Mouse (Mus musculus) T-helper 1 cell (primary cell): ENCODE data around the gene Etv6.

Experiments used
- in situ Hi-C: fragments of 300-600 bp; cut with MboI, MseI; formaldehyde crosslinking; loops from one replicate; pipeline ENCODE4 v1.15.1; 2025; ENCODE audit warnings: high pct_unique_total_duplicates

The Etv6 gene

DNA sequence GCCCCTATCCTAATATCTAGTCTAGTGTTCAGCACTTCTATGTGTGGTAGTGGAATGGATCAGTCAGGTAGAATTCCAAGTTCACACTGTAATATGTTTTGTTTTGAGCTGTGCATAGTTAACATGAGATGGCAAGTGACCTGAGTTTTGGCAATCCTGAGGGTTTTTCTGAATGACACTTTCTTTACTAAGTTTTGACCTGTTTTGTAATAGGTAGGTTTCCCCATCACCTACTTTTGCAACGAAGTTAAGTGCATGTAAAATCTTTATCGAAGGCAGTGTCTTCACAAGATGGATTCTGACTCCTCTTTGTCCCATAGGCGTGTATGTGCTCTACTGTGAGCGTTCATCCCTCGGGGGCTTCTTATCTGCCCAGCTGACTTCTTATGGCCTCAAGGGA is 74.7 kb downstream of the Etv6 start:
- in situ Hi-C loops = no loop called here

DNA sequence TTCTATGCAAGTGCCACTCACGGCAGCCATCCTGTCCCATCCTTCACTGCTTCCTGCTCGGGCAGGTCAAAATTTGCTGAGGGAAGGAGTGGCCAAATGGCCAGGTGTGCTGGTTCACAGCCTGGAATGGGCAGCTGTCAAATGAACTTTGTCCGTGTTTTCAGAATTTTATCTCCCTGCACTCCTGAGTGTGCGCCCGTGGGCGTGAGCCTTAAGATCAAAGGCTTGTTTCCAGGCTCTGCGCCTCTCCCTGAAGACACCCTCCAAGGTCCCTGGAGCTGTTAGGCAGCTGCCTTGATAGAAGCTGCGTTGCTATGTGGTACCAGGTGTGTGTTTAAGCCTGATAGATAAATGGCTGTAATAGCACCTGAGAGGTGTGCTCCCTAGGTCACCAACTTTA is 76.1 kb downstream of the Etv6 start:
- in situ Hi-C loops = no loop called here

DNA sequence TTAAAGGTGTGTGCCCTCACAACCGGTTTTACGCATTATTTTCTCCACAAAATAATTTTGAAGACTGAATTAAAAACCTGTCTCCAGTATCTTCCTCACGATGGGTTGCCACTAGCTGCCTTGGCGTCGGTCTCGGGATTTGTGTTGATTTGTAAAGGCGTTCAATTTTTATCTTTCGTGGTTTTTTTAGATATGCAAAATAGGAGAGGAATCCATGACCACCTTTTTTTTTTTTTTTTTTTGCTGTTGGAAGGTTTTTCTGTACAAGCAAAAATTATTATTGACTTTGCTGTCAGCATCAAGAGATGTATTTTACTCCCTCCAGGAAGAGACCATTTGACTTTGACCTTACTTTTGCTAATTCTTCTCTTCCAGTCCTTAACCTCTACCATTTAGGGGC is 77.3 kb downstream of the Etv6 start:
- in situ Hi-C loops = no loop called here

DNA sequence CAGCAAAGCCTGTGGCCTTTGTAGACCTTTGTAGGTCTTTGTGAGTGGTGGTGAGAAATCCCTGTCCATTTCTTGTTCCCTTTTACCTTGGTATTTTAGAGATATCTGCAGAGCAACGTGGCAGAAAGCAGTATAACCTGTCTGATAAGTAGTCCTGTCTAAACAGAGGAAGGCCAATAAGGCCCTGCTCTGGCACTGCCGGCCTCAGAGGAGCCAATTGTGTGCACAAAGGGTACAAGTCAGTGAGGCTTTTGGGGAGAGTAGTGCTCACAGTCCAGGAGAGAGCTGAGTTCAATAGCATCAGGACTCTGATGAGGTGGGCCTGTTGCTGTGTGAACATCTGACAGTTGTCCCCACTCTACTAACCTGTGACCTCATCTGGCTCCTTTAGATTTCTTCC is 77.7 kb downstream of the Etv6 start:
- in situ Hi-C loops = no loop called here

DNA sequence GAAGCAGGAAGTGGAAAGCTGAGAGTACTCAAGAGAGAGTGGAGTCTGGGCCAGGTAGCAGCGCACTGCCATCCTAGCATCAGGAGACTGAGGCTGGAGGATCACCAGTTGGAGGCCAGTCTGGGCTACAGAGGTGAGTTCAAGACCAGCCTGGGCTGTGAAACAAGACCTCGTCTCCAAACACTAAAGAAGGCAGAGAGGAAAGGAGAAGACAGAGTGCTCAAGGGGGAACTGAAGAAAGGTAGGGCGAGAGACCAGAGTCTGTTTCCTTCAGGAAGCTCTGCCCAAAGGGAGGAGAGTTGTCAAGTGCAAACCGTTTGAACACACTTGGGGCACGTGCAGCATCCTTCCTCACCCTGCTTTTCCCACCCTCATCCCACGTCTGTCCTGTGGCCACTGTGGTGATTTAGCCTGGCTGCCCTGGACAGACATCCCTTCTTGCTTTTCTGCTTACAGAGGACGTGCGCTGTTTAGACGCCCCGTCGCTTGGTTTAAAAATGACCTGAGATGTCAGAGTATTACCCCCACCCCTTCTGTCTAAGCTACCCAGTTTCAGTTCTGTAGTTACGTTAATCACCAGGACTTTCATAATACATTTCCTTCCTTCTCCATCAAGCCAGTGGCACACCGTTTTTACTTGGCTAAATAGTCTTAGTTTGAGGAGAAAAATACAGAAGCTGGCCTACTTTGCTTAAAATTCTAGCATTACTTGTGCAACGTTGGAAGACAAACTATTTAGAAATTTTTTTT is 79.9 kb downstream of the Etv6 start:
- in situ Hi-C loops = no loop called here

DNA sequence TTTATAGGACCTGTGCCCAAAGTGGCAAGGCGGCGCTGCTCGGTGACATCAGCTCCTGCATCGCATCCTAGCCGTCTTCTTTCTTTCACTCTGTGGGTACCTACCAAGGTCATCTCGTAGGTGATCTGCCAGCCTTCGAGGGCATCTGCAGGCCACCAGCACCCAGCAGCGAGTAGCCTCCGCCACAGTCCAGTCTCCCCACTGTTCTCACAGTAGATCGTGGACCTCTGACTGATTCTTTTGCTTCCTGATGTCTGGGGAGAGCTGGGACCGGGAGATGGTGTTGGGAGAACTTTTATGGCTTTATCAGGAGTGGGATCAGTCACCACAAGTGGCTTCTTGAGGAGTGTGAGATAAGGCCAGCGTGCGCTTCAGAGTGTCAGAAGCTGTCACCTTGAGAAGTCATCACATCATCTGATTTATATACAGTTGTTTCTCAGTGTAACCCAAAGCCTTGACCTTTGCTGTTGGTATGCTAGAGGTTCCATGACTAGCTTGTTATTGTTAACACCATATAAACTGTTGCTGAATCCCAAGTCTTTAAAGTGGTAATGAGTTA is 82.0 kb downstream of the Etv6 start:
- in situ Hi-C loops = no loop called here

DNA sequence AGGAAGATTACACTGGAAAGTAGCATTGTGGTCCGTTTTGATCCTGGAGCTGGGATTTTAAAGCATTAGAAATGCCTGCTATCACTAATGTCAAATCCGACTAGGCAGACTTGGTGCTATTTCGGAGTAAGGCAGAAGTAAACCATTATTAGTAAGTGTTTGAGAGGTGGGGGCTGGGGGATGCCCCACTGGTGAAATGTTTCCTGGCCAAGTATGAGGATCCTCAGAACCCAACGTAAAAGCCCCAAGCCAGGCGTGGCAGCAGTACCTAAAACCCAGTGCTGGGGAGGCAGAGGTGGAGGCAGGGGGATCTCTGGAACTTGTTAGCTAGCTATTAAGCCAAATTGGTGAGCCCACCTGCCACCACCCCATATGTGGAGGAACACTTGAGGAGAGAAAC is 83.0 kb downstream of the Etv6 start:
- in situ Hi-C loops = no loop called here

DNA sequence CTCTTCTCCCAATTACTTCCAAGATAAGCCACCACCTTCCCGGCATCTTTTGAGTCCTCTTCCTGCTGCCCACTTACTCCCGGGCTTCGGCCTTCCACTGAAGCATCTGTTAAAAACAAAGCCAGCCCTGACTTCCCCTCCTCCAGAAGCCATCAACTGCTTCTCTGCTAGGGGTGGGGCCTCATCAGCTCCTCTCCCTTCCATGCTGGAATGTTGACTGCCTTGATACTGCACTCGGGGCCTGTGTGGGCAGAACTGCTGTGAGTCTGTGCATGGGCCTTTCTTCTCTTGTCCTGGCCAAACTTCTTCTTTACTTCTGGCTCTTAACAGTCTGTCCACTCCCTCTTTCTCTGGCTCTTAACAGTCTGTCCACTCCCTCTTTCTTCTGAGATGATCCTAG is 83.6 kb downstream of the Etv6 start:
- in situ Hi-C loops = no loop called here

DNA sequence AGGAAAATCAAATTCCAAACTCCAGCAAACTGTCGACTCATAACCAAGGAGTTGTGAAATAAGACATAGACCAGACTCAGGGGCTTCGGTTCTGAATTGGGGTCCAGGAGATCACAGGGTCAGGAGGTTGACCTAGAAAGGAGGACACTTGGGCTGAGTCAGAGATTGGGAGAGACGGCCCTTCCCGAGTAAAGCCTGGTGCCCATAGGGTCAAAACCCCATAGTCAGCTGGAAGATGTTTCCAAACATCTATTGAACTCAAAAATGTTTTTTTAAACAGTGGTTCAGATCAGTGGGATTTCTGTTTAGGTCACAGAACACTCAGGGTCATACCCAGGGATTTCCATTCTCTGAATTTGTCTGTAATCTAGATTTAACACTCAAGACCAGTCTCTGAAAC is 84.7 kb downstream of the Etv6 start:
- in situ Hi-C loops = no loop called here

DNA sequence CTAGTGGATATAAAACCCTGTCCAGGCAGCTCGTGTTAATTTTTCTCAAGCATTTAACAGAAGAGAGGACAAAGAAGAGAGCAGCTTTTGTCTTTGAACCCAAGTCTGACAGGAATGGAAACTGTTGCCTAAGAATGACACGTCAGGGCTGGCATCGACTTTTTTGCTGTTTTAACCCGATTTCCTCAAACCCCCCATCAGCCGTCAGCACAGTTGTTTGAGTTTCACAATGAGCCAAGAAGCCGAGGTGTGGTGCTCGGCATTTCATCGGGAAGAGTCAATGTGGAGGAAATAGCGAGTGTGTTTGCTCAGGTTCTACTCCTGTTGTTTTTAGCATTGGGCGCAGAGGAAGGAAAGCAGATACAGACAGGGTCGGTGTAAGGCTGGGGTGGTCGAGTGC is 85.2 kb downstream of the Etv6 start:
- in situ Hi-C loops = no loop called here

DNA sequence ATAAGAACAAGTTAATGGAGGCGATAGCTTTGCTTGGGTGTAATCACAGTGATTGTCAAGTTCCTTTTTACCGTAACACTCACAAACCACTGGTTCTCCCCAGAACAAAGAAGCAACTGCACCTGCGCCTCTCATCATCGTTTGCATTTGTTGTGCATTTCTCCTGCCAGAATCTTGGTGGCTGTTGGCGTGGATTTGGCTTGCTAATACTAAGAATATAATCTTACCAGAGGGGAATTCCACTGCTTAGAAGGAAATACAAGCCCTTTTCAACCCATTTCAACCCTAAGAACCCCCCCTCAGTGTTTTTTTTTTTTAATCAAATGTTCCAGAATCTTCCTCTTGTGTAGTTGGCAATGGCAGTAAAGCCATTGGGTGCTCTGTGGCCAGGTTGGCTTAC is 87.4 kb downstream of the Etv6 start:
- in situ Hi-C loops = no loop called here

DNA sequence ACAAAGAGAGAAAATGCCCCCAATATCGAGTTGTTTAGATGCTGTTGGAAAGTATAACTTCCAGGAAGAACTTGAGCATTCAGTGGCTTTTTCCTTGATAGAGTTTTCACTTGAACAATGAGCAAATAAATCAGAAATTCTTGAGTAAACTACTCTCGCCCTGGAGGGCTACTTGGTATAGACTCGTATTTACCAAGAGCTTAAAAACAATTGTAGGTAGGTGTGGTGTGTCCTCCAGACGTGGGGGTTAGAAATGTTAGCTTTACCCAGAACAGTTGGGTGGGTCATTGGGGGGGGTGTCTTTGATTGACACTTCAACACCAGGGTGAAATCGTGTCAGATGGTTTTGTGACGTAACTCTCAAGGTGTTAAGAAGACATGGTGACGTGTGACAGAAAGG is 88.0 kb downstream of the Etv6 start:
- in situ Hi-C loops = no loop called here

DNA sequence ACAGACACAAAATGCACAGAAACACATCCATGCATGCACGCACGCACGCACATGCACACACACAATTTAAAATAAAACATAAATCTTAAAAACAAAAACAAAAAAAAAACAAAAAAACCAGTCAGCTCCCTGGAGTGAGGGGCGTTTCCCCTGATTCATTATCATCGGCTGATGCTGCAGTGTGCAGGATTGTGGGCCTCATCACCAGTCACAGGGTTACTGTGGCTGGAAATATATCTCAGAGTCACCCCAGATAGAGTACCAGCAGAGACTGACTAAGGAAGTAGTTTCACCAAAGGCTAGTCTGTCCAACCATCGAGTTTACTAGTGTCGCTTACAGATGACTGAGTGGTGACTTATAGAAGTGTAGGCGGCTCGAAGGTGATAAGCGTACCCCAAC is 88.8 kb downstream of the Etv6 start:
- in situ Hi-C loops = no loop called here

DNA sequence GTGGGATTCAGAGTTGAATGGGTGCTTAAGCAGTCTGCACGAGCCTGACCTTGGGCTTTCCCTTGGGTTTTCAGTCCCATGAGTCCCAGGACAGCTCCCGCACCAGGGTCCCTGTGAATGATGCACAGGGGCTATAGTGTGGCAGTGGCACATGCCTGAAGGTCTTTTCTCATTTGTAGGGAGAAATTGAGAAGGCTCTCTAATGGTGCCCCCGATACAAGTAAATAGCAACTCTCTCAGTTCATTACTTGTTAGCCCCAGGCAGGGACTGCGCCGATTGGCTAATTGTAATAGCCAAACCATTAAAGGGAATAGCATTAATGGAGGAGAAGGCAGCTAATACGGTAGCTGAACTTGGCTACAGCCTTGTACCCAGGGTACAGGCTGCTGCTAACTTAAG is 92.5 kb downstream of the Etv6 start:
- in situ Hi-C loops = no loop called here

DNA sequence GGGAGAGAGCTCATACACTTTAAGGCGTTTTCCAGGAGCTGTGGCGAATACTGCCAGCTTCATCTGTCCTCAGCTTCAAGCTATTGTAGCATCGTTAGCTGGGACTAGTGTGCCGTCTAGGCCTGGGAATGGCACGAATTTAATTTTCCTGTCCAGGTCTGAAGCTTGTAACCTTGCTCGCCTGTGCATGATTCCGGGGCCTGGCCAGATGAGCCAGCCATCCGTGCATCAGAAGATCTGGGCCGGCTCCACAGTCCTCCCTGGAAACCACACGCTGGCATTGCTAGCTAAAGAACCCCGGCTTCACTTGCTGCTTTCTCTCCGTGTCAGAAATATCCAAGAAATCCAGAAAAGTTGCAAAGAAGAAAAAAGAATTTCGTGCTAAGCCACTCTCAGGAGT is 93.1 kb downstream of the Etv6 start:
- in situ Hi-C loops = no loop called here

DNA sequence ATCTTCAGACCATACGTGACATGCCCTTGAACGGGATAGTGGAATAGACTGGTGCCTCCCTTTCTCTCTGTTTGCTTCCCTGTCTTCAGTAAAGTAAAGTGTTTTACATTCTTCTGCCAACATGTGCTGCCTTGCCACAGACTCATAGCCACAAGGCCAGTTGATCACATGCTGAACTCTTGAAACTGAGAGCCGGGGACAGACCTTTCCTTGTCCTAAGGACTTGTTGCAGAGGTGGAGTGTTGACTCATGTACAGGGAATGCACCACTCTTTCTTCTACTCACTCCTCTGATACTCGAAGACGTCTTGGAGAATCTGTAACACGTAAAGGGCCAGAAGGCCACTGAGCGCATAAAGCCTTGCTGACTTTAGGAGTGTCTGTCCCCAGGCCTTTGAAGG is 94.3 kb downstream of the Etv6 start:
- in situ Hi-C loops = no loop called here

DNA sequence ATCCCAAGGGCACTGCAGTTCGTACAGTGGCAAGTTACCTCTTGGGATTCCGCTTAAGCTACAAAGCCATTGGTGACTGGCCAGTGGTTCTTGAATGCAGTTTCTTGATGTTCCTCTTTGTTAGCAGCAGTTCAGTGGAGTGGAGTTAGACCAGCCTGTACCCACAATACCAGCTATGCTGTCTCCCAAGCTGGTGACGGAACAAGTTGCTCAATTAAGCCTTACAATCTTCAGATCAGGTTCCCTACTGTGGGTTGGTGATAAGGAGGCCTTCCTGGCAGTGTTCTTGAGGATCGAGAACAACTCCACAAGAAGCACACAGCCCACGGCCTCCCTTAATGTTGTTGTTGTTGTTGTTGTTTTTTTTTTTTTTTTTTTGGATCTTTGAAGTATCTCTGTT is 95.3 kb downstream of the Etv6 start:
- in situ Hi-C loops = no loop called here

DNA sequence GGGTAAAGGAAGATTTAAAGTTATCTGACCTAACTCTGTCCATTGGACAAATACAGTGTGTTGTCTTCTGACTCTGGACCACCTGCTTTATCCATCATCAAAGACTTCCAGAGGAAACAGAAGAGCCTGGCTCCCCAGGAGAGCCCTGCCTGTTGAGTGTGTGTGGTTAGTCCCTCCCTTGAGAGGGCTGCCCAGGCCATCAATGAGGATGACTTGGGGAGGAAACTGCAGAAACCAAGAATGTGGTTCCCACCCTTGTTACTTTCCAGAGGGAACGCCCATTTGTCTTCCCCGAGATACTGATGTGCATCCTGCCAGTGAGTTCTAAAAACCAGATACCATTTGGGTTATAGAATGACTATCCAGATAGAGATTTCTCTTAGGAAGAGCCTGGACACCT is 96.1 kb downstream of the Etv6 start:
- in situ Hi-C loops = no loop called here

DNA sequence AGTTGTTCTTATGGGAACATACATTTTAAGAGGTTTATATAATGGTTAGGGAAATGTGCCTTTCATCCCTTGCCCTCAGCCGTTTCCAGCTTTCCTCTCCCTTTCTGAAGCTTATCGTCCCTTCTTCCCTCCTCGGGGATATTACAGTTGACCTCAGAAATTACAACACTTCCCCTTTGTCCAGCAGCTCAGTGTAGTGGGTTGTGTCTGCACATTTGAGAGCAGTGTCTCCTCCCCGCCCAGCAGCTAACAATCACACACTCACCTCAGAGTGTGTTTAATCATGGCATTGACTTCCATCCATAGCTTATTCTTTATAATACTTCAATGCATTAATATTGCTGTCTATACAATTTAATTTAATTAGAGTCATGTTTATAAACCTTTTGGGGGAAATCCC is 98.3 kb downstream of the Etv6 start:
- in situ Hi-C loops = no loop called here

DNA sequence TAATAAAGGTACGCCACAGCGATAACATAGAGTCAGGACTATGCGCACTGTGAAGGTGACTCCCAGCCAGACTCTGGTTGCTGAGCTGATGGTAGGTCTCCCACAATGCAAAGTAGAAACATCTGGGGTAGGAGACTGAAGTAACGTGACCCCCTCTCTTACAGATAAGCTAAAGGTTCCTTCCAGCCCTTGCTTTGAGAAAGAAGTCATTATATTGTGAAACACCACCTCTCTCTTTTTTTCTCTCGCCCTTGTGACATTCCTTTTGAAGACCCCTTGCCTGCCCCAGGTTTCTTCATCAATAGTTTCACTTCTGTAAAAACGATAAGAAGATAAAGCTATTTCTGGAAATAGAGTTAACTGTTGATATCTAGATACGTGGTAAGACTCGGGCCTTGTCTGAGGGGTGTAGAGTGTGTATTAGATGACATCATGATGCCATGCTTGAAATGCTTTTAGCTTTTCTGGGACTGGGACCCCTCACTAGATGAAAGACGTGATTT is 99.4 kb downstream of the Etv6 start:
- in situ Hi-C loops = no loop called here

DNA sequence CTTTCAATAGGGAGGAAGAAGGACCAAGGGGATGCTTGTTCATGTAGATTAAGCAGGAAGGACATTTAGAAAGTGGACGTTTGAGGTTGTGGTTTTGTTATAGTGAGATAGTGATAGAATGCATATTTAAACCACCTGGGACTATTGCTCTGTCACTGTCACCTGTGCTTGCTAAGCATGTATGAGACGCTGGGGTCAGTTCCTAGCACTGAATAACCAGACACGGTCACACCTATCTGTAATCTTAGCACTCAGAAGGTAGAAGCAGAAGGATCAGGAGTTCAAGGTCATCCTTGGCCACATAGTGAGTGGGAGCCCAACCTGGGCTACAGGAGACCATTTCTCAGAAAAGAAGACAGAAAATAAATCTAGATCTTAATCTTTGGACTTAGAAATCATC is 100.8 kb downstream of the Etv6 start:
- in situ Hi-C loops = no loop called here

DNA sequence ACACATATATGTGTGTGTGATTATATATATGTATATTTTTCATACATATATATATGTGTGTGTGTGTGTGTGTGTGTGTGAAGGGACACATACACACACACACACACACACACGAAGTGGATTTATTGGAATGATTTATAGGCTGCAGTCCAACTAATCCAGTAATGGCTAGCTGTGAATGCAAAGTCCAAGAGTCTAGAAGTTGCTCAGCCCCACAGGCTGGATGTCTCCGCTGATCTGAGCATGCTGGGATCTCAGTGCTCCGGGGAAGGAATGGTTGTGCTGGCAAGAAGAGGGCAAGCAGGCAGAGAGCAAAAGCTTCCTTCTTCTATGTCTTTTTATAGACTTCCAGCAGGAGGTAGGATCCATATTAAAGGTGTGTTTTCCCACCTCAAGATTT is 103.9 kb downstream of the Etv6 start:
- in situ Hi-C loops = no loop called here

DNA sequence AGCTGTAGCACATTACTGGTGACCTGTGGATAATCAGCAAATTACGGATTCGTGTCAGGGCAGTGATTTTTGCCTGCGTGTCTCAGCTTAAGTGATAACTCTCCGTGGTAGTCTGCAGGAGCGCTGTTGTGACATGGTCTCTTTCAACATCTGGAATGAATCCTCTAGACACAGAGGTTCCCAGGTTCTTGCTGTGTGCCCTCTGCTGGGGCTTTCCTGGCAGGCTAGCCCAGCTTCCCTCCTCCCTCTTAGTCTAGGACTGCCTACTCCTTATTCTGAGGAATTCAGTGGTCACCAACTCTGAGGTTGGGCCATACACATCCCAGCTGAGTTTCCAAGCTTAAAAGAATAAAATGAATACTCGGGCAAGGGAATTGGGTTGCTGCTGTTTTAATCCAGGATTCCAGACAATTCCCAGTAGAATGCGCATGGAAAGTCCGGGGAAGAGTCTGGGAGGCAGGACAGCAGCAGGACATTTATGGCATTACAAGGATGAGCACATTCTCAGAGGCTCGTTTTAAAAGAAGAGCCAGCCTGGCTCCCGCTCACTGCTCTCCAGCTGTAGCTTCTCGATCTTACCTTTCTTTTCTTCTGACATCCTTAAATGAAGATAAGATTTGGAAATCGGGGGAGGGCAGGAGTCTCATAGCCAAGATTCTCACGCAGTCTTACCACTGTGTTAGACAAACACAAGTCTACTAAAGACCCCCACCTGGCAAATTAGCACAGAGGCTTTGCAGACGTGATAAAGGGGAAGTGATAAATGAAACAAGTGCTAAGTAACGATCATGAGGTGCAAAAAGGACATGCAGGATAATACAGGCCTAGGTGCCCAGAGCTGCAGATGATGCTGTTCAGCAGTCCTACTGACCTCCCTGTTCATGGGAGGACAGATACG is 105.5 kb downstream of the Etv6 start:
- in situ Hi-C loops = no loop called here
